Mouse (Mus musculus) brain, embryonic 14.5 days (tissue): ENCODE data around the gene Olfr1243.

Experiments
- CTCF ChIP-seq: fragments of 200-500 bp; IDR thresholded peaks from 2 replicates; pipeline ENCODE4 v1.5.1; 2012; ENCODE audit warnings: inconsistent platforms, mild to moderate bottlenecking, moderate library complexity, borderline replicate concordance; ENCODE audit not compliant: insufficient read depth, insufficient read length; ENCODE audit errors: extremely low read depth
- POLR2A ChIP-seq: fragments of 200-500 bp; IDR thresholded peaks from 2 replicates; pipeline ENCODE4 v1.6.1; 2012; ENCODE audit warnings: mild to moderate bottlenecking, inconsistent platforms, borderline replicate concordance; ENCODE audit not compliant: poor library complexity, insufficient read depth, insufficient read length, severe bottlenecking; ENCODE audit errors: extremely low read depth

DNA sequence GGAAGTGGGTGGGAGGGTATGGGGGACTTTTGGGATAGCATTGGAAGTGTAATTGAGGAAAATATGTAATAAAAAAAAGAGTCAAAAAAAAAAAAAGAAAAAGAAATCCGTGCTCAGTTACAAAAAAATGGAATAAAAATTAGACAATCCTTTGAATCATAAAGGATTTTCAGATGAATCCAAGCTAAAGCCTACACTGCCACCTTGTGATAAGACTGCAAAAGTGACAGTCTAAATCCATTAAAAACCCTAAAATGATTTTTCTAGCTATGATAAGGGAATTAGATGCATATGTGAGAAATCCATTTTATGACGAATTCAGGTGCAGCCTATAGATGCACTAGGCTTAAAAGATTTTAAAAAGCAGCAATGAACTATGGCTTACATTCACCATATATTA lies 13.2 kb upstream of the Olfr1243 start:
- TF ChIP-seq CTCF (no peak), POLR2A (no peak)
